Mouse (Mus musculus): ENCODE results near the gene Oser1. TPM values are rescaled to one million over a fixed set of nuclear protein-coding genes. Genes with fewer than 3 reads are reported as not detected.

Gene Oser1
- total and polyA plus RNA-seq, 3 experiments, result 14.0 to 84.2 (median 42.5) TPM

DNA sequence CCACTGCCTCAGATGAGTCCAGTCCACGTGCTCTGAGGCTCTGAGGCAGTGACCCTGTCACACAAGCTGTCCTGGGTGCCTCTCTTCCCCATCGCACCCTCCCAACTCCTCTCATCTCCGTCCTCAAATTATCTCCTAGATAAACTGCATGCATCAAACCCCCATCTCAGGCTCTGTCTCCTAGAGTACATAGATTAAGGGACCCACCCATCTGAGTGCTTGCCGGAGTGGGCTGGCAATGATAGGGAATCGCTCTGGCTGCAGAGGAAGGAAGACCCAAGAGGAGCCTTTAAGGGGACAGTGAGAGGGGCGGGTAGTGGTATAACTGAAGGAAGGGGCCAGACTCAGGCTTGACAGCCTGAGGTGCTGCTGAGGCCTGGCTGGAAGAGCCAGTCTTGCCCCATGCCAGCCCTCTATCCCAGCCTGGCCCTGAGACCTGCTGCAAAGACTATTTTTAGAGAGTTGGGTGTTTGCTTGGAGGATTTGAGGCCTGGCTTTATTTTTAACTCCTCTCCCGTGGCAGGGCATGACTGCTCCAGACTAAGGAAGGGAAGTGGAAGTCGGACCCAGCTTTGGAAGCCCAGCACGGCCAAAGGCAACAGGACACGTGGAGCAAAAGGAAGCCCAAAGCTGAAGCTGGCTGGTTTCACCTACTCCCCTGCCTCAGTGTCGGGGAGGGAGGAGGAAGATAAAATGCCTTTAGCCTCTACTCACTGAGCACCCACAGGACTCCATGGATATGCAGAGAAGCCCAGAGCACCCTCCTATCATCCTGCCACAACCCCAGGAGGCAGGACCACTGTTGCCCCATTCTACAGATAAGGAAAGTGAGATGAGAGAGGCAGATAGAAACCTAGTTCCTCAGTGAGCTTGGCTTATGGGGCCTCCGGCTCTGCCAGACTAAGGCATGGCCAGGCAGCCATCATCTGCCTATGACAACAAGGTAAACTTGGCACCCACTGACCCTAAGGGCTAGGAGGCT, 61.3 kb downstream of the Oser1 start:
- no peaks in the 10 kb centered on the region for H3K9me3 ChIP-seq (replicated peaks)
- TF ChIP-seq TAL1 (conservative IDR thresholded peaks at IDR 0.05; ENCODE audit: low read depth, low read length) (peak; percentile 40; the same call in 1 of the 2 replicates), GATA1 (IDR thresholded peaks at IDR 0.05; ENCODE audit: borderline replicate concordance, low read length) (no peak)
- peak; percentile 66 for ATAC-seq (ENCODE audit: extremely low read depth, insufficient number of reproducible peaks, low FRiP score, poor library complexity, severe bottlenecking)
- peaks cover 68% of the 10 kb centered on the region for H3K4me1 ChIP-seq (ENCODE audit: insufficient read depth, low read depth, low read length)
- H3K4me3 ChIP-seq (ENCODE audit: low read depth, low read length), result peak overlapping the region; percentile 58; the same call in 1 of the 2 replicates
- H3K27me3 ChIP-seq (ENCODE audit: insufficient read depth, low read length), result no peaks in the 10 kb centered on the region
- H3K36me3 ChIP-seq (replicated peaks), result peaks cover 30% of the 10 kb centered on the region
- DNase-seq (ENCODE audit: low spot score), result peak; percentile 45

DNA sequence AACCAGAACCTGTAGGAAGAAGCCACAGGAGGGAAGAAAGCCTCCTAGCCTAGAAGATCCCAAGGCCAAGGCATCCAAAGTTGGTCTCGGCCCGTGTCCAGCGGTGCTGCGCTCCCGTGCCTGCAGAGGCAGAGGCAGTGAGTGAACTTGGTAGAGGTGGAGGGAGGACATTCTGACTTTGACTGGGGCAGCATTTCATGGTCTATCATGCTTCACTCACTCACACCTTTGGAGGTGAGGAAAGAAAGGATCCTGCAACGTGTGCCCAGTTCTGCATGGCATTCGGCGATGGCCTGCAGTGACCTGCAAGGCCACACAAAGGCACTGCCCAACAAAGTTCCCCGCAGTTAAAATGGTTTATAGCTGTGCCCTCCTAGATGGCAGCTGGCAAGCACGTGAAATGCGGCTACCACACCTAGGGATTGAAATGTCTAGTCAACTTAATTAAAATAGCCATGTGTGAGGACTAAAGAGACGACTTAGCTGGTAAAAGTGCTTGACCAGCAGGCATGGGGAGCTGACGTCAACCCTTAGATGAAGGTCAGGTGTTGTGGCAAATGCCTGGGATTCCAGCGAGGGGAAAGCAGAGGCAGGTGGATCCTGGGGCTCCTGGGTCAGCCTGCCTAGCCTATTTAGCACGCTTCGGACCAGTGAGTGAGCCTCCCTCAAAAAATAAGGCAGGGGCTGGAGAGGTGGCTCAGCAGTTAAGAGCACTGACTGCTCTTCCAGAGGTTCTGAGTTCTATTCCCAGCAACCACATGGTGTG, 63.5 kb downstream of the Oser1 start:
- no peak for DNase-seq (ENCODE audit: low spot score)
- Histone ChIP-seq H3K27me3 (ENCODE audit: insufficient read depth, low read length) (no peaks in the 10 kb centered on the region), H3K4me1 (ENCODE audit: insufficient read depth, low read depth, low read length) (peaks cover 85% of the 10 kb centered on the region), H3K4me3 (ENCODE audit: low read depth, low read length) (no peak overlapping the region), H3K9me3 (replicated peaks) (no peaks in the 10 kb centered on the region), H3K36me3 (replicated peaks) (peaks cover 32% of the 10 kb centered on the region)
- TF ChIP-seq TAL1 (conservative IDR thresholded peaks at IDR 0.05; ENCODE audit: low read depth, low read length) (no peak), GATA1 (IDR thresholded peaks at IDR 0.05; ENCODE audit: borderline replicate concordance, low read length) (no peak), GATA2 (IDR thresholded peaks at IDR 0.05; ENCODE audit: borderline replicate concordance, low read depth, low read length) (no peak), POLR2AphosphoS5 (IDR thresholded peaks at IDR 0.05; ENCODE audit: insufficient replicate concordance, low read depth, low read length) (no peak), CTCF (IDR thresholded peaks at IDR 0.05; ENCODE audit: low read depth, low read length) (no peak)
- no peak for ATAC-seq (ENCODE audit: extremely low read depth, insufficient number of reproducible peaks, low FRiP score, poor library complexity, severe bottlenecking)

DNA sequence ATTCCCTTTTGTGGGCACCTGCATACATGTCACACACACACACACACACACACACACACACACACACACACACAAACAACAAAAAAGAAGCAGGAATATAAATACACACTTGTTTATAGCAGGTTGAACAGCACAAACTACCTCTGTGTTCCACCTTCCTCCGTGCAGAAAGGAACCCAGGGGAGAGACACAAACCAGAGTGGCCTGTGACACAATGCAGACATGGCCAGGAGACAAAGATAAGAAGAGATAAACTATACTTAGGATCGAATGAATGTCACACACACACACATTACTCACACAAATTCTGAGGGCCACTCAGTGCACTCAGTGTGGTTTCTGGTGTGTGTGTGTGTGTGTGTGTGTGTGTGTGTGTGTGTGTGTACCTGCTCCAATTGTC, 65.2 kb downstream of the Oser1 start:
- Histone ChIP-seq H3K27me3 (ENCODE audit: insufficient read depth, low read length) (no peaks in the 10 kb centered on the region), H3K36me3 (replicated peaks) (peaks cover 32% of the 10 kb centered on the region), H3K9me3 (replicated peaks) (no peaks in the 10 kb centered on the region), H3K4me3 (ENCODE audit: low read depth, low read length) (no peak overlapping the region; the same call in 1 of the 2 replicates), H3K4me1 (ENCODE audit: insufficient read depth, low read depth, low read length) (peaks cover 93% of the 10 kb centered on the region)
- TF ChIP-seq GATA2 (IDR thresholded peaks at IDR 0.05; ENCODE audit: borderline replicate concordance, low read depth, low read length) (no peak), GATA1 (IDR thresholded peaks at IDR 0.05; ENCODE audit: borderline replicate concordance, low read length) (no peak), CTCF (IDR thresholded peaks at IDR 0.05; ENCODE audit: low read depth, low read length) (no peak)
- DNase-seq (ENCODE audit: low spot score), result no peak
- no peak for ATAC-seq (ENCODE audit: extremely low read depth, insufficient number of reproducible peaks, low FRiP score, poor library complexity, severe bottlenecking)

DNA sequence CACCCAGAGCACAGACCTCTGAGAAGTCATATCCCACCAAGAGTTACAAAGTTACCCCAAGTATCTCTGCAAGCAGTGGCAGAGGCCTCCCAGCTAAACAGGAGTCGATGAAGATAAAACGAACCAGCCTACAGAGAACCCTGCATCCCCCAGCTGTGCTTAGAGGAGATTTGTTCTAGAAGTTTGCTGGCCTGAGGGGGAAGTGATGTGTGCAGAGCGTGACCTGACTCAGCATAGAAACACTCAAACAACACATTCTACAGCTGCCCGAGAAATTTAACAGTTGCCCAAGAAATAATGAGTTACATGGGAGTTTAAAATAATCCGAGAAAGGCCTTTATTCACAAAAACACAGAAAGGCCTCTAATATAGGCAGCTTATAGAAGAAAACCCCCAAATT, 65.8 kb downstream of the Oser1 start:
- DNase-seq (ENCODE audit: low spot score) (peak; percentile 45), ATAC-seq (ENCODE audit: extremely low read depth, insufficient number of reproducible peaks, low FRiP score, poor library complexity, severe bottlenecking) (peak; percentile 42)
- TF ChIP-seq CTCF (IDR thresholded peaks at IDR 0.05; ENCODE audit: low read depth, low read length) (no peak), GATA2 (IDR thresholded peaks at IDR 0.05; ENCODE audit: borderline replicate concordance, low read depth, low read length) (no peak), TAL1 (conservative IDR thresholded peaks at IDR 0.05; ENCODE audit: low read depth, low read length) (peak; percentile 47), POLR2AphosphoS5 (IDR thresholded peaks at IDR 0.05; ENCODE audit: insufficient replicate concordance, low read depth, low read length) (no peak)
- H3K4me3 ChIP-seq (ENCODE audit: low read depth, low read length), result peak overlapping the region; percentile 8; the same call in 1 of the 2 replicates
- no peaks in the 10 kb centered on the region for H3K27me3 ChIP-seq (ENCODE audit: insufficient read depth, low read length)
- peaks cover 29% of the 10 kb centered on the region for H3K36me3 ChIP-seq (replicated peaks)
- H3K4me1 ChIP-seq (ENCODE audit: insufficient read depth, low read depth, low read length), result peaks cover 91% of the 10 kb centered on the region
- H3K9me3 ChIP-seq (replicated peaks), result no peaks in the 10 kb centered on the region

DNA sequence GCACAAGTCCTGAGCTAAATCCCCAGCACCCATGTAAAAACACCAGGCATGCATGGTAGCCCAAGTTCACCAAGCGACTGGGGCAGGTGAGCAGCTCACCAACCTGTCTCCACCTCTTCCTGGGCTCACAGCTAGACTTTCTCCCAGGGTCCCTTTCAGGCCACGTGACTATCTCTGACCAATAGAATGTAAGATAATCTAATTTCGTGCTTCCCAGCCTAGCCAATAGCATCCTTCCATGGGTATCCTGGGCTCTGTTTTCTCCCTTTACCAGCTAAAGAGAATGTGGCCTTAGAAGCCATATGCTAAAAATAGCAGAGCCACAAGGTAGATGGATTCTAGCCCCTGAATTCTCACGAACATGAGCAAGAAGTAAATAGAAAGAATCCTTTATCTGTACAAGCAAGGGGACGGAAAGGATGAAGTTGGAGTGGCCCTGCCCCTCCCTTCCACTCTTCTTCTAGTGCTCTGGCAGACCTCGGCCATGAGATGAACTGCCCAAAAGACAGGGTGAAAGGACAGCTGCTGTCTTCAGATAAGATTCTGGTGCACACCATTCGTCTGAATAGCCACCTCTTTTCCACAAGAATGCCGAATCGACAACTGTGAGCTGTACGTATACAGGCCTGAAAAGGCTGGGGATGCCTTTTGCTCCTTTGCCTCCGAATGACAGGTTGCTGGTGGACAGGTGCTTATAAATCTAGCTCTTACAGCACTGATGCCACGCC, 68.2 kb downstream of the Oser1 start:
- Histone ChIP-seq H3K4me3 (ENCODE audit: low read depth, low read length) (peak overlapping the region; percentile 71), H3K9me3 (replicated peaks) (no peaks in the 10 kb centered on the region), H3K27me3 (ENCODE audit: insufficient read depth, low read length) (no peaks in the 10 kb centered on the region; the same call in 1 of the 2 replicates), H3K4me1 (ENCODE audit: insufficient read depth, low read depth, low read length) (peaks cover 82% of the 10 kb centered on the region), H3K36me3 (replicated peaks) (peaks cover 22% of the 10 kb centered on the region)
- DNase-seq (ENCODE audit: low spot score), result peak; percentile 99
- no peak for TF ChIP-seq GATA1 (IDR thresholded peaks at IDR 0.05; ENCODE audit: borderline replicate concordance, low read length)
- peak; percentile 66 for TF ChIP-seq TAL1 (conservative IDR thresholded peaks at IDR 0.05; ENCODE audit: low read depth, low read length)
- peak; percentile 78 for ATAC-seq (ENCODE audit: extremely low read depth, insufficient number of reproducible peaks, low FRiP score, poor library complexity, severe bottlenecking)

Other genes with a start within 250 kb of the Oser1 start
- not detected in 2 replicates for gene Tox2, start 221.6 kb downstream of the Oser1 start, total RNA-seq (2014; fragmentation: Nextera tagmentation)
- not detected in 2 replicates for gene Tox2, start 221.6 kb downstream of the Oser1 start, total RNA-seq (2017)
- gene Tox2, start 221.6 kb downstream of the Oser1 start, polyA plus RNA-seq (2012), result not detected in 2 replicates
- gene Jph2, start 26.7 kb downstream of the Oser1 start, total RNA-seq (2014; fragmentation: Nextera tagmentation), result not detected in 2 replicates
- 0.05 TPM in 1 of 2 replicates, not detected in the other for gene Jph2, start 26.7 kb downstream of the Oser1 start, total RNA-seq (2017)
- not detected in 2 replicates for gene Jph2, start 26.7 kb downstream of the Oser1 start, polyA plus RNA-seq (2012)
- not detected in 2 replicates for gene Gdap1l1, start 13.8 kb upstream of the Oser1 start, total RNA-seq (2014; fragmentation: Nextera tagmentation)
- gene Gdap1l1, start 13.8 kb upstream of the Oser1 start, total RNA-seq (2017), result 0.16 TPM in 1 of 2 replicates, not detected in the other
- gene Gdap1l1, start 13.8 kb upstream of the Oser1 start, polyA plus RNA-seq (2012), result not detected in 2 replicates
- 4.6 and 4.8 TPM in 2 replicates for gene Fitm2, start 47.9 kb upstream of the Oser1 start, total RNA-seq (2014; fragmentation: Nextera tagmentation)
- gene Fitm2, start 47.9 kb upstream of the Oser1 start, total RNA-seq (2017), result 5.9 and 6.8 TPM in 2 replicates
- gene Fitm2, start 47.9 kb upstream of the Oser1 start, polyA plus RNA-seq (2012), result 3.8 and 4.0 TPM in 2 replicates
- gene R3hdml, start 67.6 kb upstream of the Oser1 start, total RNA-seq (2014; fragmentation: Nextera tagmentation), result not detected in 2 replicates
- not detected in 2 replicates for gene R3hdml, start 67.6 kb upstream of the Oser1 start, total RNA-seq (2017)
- not detected in 2 replicates for gene R3hdml, start 67.6 kb upstream of the Oser1 start, polyA plus RNA-seq (2012)
- 0.19 and 0.38 TPM in 2 replicates for gene Hnf4a, start 82.1 kb upstream of the Oser1 start, total RNA-seq (2014; fragmentation: Nextera tagmentation)
- gene Hnf4a, start 82.1 kb upstream of the Oser1 start, total RNA-seq (2017), result 0.05 and 0.17 TPM in 2 replicates
- 0.17 and 0.26 TPM in 2 replicates for gene Hnf4a, start 82.1 kb upstream of the Oser1 start, polyA plus RNA-seq (2012)
- 20.5 and 23.0 TPM in 2 replicates for gene Ttpal, start 177.6 kb upstream of the Oser1 start, total RNA-seq (2014; fragmentation: Nextera tagmentation)
- 18.4 and 22.3 TPM in 2 replicates for gene Ttpal, start 177.6 kb upstream of the Oser1 start, total RNA-seq (2017)
- 13.8 and 18.2 TPM in 2 replicates for gene Ttpal, start 177.6 kb upstream of the Oser1 start, polyA plus RNA-seq (2012)
- gene Serinc3, start 220.4 kb upstream of the Oser1 start, total RNA-seq (2014; fragmentation: Nextera tagmentation), result 71.8 and 156 TPM in 2 replicates
- gene Serinc3, start 220.4 kb upstream of the Oser1 start, total RNA-seq (2017), result 51.6 and 55.0 TPM in 2 replicates
- 5.8 and 7.2 TPM in 2 replicates for gene Serinc3, start 220.4 kb upstream of the Oser1 start, polyA plus RNA-seq (2012)
- 17.7 and 47.9 TPM in 2 replicates for gene Pkig, start 233.7 kb upstream of the Oser1 start, total RNA-seq (2014; fragmentation: Nextera tagmentation)
- 28.1 and 28.8 TPM in 2 replicates for gene Pkig, start 233.7 kb upstream of the Oser1 start, total RNA-seq (2017)
- gene Pkig, start 233.7 kb upstream of the Oser1 start, polyA plus RNA-seq (2012), result 166 and 211 TPM in 2 replicates